Mouse (Mus musculus) midbrain, embryonic 13.5 days (tissue): ENCODE results near the gene Tmem120a. TPM values are rescaled to one million over a fixed set of nuclear protein-coding genes. Genes with fewer than 3 reads are reported as not detected.

ENCODE experiments used
- ATAC-seq: fragments of 200-750 bp; cut with Nextera tagmentation; 2 replicates; pipeline ENCODE4 v1.8.0; 2017; ENCODE audit warnings: mild to moderate bottlenecking, moderate TSS enrichment, moderate library complexity
- H3K27ac ChIP-seq: fragments of 300-500 bp; sonication (generic); 2 replicates; pipeline ENCODE4 v1.5.1; 2015; ENCODE audit warnings: inconsistent platforms, mild to moderate bottlenecking, moderate library complexity
- H3K27me3 ChIP-seq: fragments of 300-500 bp; sonication (generic); 2 replicates; pipeline ENCODE4 v1.6.1; 2015; ENCODE audit warnings: mild to moderate bottlenecking, inconsistent platforms
- H3K36me3 ChIP-seq: fragments of 300-500 bp; sonication (generic); 2 replicates; pipeline ENCODE4 v1.6.1; 2015; ENCODE audit warnings: mild to moderate bottlenecking, inconsistent platforms
- H3K4me1 ChIP-seq: fragments of 300-500 bp; sonication (generic); replicated peaks from 2 replicates; pipeline ENCODE4 v1.6.1; 2015; ENCODE audit warnings: inconsistent platforms
- H3K4me2 ChIP-seq: fragments of 300-500 bp; sonication (generic); replicated peaks from 2 replicates; pipeline ENCODE4 v1.6.1; 2015; ENCODE audit warnings: moderate library complexity, mild to moderate bottlenecking, inconsistent platforms
- H3K4me3 ChIP-seq: fragments of 300-500 bp; sonication (generic); replicated peaks from 2 replicates; pipeline ENCODE4 v1.5.1; 2015; ENCODE audit warnings: mild to moderate bottlenecking, inconsistent platforms
- H3K9ac ChIP-seq: fragments of 300-500 bp; sonication (generic); replicated peaks from 2 replicates; pipeline ENCODE4 v1.6.1; 2015; ENCODE audit warnings: mild to moderate bottlenecking, inconsistent platforms
- H3K9me3 ChIP-seq: fragments of 300-500 bp; sonication (generic); 2 replicates; pipeline ENCODE4 v1.6.1; 2016; ENCODE audit warnings: mild to moderate bottlenecking, inconsistent platforms
- WGBS: fragments of 180-500 bp; shearing (Covaris S2); methylation state at CpG from one replicate; pipeline ENCODE4 v1.1.7; 2015; 5-methylcytosine and 5-hydroxymethylcytosine counted together
- polyA plus RNA-seq: library from polyadenylated mRNA; unstranded; fragments of >200 nt; fragmentation: Nextera tagmentation; extraction: Ambion mirVana; gene quantifications from 2 replicates; pipeline ENCODE4 v1.2.1, GENCODE M21; 2015

Tmem120a gene
- polyA plus RNA-seq, 1 experiment from 2014 or later = 72.7 TPM

DNA sequence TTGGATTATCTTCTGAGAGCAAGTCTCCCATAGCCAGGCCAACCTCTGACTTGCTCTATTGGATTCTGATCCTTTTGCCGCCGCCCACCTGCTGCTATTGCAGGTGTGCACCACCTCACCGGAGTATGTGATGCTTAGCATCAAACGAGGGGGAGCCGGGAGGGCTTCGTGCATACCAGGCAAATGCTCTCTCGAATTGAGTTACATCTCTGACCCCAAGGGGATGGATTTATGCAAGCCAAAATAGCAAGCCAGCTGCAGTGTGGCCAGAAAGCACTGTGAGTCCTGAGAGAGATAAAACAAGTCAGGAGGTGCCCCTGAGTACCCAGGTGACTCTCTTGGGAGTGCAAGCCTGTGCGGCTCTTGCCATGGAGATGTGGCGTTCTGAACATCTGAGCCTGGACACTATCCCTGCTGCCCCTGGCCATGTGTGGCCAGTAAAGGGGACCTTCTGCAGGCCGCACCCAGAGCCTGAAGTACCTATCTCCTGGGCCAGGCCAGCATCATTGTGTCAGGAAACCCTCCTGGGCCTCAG is 24.6 kb downstream of the Tmem120a start:
- WGBS = 86% methylated on average over 10 of the region's 10 CpGs
- H3K27me3 ChIP-seq = no peaks in the 10 kb centered on the region
- H3K36me3 ChIP-seq = peaks cover 41% of the 10 kb centered on the region
- H3K9me3 ChIP-seq = no peaks in the 10 kb centered on the region
- no peak for ATAC-seq
- H3K27ac ChIP-seq = no peak overlapping the region
- H3K9ac ChIP-seq = no peak overlapping the region
- H3K4me3 ChIP-seq = no peak overlapping the region
- no peak overlapping the region for H3K4me2 ChIP-seq
- H3K4me1 ChIP-seq = peaks cover 17% of the 10 kb centered on the region

DNA sequence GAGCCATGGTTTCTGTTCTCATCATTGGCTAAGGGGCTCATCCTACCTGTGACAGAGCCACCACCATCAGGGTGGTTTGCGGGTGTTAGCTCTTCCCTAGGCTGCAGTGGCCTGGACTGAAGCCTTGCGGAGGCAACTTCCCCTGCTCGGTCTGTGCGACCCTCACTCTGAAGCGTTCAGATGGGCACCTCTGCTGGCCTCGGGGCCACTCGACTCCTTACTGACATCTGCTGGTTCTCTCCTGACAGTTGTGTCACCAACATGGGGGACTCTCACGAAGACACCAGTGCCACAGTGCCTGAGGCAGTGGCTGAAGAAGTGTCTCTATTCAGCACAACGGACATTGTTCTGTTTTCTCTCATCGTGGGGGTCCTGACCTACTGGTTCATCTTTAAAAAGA is 28.6 kb downstream of the Tmem120a start:
- H3K9me3 ChIP-seq = no peaks in the 10 kb centered on the region
- WGBS = 59% methylated on average over 10 of the region's 10 CpGs
- H3K4me2 ChIP-seq = no peak overlapping the region
- no peak overlapping the region for H3K27ac ChIP-seq
- H3K4me3 ChIP-seq = no peak overlapping the region
- peaks cover 8% of the 10 kb centered on the region for H3K4me1 ChIP-seq
- ATAC-seq = no peak
- no peak overlapping the region for H3K9ac ChIP-seq
- no peaks in the 10 kb centered on the region for H3K27me3 ChIP-seq
- peaks cover 42% of the 10 kb centered on the region for H3K36me3 ChIP-seq

DNA sequence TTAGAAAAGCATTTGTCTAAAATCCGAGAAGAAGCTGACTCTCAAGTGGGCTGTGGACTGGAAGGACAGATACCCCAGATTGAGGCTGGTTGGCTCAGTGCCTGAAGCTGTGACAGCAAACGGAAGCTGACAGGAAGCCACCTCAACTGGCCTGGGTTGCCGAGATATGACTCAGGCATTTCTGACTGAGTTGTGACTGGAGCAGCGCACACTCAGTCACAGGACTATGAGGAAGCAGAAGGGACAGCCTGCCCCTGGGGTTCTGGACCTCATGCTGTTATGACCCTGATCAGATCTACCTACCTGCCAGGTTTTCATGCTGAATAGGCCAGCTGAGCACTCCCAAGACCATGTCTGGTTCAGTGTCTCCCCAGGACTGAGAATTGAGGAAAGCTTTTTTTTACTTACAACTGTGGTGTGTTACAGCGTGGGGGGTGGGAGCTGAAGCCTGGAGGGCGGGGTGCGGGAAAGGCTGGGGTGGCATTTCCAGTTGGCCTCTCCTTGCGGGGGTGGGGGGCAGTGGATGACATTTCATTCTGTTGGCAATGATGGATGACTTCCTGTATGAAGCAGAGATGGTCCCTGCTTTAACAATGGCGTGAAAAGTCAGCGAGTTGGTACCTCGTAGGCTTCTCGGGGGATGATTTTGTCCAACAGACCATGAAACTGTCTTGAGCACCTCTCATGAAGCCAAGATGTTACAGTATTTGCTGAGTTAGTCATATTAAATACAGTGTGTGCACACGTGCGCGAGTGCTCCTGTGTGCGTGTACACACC is 30.6 kb downstream of the Tmem120a start:
- Histone ChIP-seq H3K27ac (no peak overlapping the region), H3K4me2 (no peak overlapping the region), H3K4me3 (no peak overlapping the region), H3K9me3 (no peaks in the 10 kb centered on the region), H3K36me3 (peaks cover 44% of the 10 kb centered on the region), H3K9ac (no peak overlapping the region), H3K27me3 (no peaks in the 10 kb centered on the region), H3K4me1 (peaks cover 8% of the 10 kb centered on the region)
- 86% methylated on average over 16 of the region's 16 CpGs for WGBS
- ATAC-seq = no peak

DNA sequence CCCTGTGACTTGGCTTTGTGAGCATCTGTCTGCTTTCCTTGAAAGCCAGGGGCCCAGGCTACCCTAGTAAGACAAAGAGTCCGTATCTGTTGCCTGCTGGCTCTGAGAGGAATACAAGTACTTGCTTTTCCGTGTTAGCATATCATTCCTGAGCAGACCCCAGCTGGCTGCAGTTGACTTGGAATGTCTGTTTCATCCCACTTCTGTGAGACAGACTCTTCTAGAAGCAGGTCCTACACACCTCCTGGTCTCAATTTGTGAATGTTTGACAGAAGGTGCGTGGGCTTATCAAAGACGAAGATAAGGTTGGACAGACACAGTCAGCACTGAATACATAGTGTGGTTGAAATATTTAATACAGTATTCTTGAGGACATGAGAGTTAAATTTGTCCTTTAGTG is 31.4 kb downstream of the Tmem120a start:
- no peak overlapping the region for H3K4me3 ChIP-seq
- ATAC-seq = no peak
- no peak overlapping the region for H3K4me2 ChIP-seq
- H3K27me3 ChIP-seq = no peaks in the 10 kb centered on the region
- H3K4me1 ChIP-seq = peaks cover 8% of the 10 kb centered on the region
- H3K27ac ChIP-seq = no peak overlapping the region
- H3K9me3 ChIP-seq = no peaks in the 10 kb centered on the region
- WGBS = 71% methylated on average over 4 of the region's 4 CpGs
- H3K9ac ChIP-seq = no peak overlapping the region
- peaks cover 43% of the 10 kb centered on the region for H3K36me3 ChIP-seq

DNA sequence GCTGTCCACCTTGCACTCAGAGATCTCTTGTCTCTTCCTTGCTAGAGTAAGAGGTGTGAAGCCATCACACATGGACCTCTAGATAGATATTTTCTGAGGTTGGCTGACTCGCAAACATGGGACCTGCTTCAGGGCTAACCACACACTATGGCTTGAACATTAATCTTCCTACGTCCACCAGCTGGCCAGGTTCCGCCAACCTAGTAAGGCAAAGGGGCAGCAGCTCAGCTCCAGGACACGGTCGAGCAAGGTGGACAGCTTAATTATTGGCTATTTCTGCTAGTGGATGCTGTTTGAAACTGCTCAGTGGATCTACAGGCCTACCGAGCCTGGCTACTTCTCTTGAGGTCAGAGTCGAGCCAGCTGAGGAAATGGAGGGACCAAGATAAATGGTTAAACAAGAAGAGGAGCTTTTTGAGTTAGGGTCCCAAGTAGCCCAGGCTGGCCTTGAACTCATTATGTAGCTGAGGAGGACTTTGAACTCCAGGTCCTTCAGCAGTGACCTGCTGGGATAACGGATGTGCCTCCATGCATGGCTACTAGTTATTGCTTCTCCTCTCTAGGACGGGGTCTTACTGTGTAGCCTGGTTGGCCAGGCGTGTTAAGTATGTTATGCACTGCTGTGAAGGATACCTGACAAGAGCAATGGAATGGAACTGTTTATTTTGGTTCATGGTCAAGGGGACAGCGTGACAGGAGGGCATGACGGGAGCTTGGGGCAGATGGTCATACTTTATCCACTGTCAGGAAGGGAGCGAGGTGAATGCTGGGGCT is 32.5 kb downstream of the Tmem120a start:
- Histone ChIP-seq H3K9me3 (no peaks in the 10 kb centered on the region), H3K4me1 (peaks cover 8% of the 10 kb centered on the region), H3K27ac (no peak overlapping the region), H3K9ac (no peak overlapping the region), H3K36me3 (peaks cover 43% of the 10 kb centered on the region), H3K4me3 (no peak overlapping the region), H3K4me2 (no peak overlapping the region), H3K27me3 (no peaks in the 10 kb centered on the region)
- ATAC-seq = no peak
- 92% methylated on average over 13 of the region's 13 CpGs for WGBS

DNA sequence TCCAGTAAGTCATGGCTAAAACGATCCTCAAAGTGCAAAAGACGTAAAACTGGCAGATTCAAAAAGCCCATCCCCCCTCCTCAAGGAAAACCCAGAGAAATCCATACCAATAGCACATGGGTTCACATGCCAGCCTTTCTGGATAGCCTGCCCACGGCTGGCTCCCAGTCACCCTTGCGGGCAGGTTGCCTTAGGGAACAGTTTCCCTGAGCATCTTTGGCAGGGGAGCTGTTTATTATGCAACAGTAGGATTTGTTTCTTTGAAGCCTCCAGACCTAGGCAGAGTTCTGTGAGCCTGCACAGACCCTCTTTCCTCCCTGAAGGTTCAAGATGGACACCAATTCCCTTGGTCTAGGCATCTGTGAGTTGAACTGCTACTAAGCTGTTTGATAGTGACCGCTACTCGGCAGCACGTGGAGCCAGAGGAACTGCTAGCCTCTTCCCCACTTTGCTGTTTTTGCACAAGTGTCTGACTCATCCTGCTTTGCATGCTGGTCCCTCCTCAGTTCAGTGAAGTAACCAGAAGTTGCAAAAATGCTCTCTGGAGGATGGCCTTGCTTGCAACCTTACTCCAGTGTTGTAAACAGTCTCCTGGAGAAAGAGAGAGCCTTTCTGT is 33.5 kb downstream of the Tmem120a start:
- WGBS = 90% methylated on average over 7 of the region's 7 CpGs
- H3K9ac ChIP-seq = no peak overlapping the region
- H3K36me3 ChIP-seq = peaks cover 37% of the 10 kb centered on the region
- no peak overlapping the region for H3K4me2 ChIP-seq
- no peak overlapping the region for H3K4me3 ChIP-seq
- peaks cover 8% of the 10 kb centered on the region for H3K4me1 ChIP-seq
- ATAC-seq = no peak
- no peaks in the 10 kb centered on the region for H3K9me3 ChIP-seq
- no peaks in the 10 kb centered on the region for H3K27me3 ChIP-seq
- H3K27ac ChIP-seq = no peak overlapping the region

DNA sequence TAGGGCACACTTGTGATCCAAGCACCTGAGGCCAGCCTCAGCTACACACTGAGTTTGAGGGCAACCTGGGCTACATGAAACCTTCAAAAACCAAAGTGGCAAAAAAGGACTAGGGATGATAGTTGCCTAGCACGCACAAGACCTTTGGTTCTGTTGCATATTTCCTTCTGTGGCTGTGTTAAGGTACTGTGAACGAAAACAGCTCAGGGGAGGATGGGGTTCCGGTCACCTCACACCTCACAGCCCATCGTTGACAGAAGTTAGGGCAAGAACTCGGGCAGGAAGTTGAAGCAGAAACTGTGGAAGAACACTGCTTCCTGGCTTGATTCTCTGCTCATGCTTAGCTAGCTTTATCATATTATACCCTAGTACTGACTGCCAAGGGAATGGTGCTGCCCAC is 34.5 kb downstream of the Tmem120a start:
- Histone ChIP-seq H3K4me1 (peaks cover 8% of the 10 kb centered on the region), H3K27me3 (no peaks in the 10 kb centered on the region), H3K4me3 (no peak overlapping the region), H3K9ac (no peak overlapping the region), H3K9me3 (no peaks in the 10 kb centered on the region), H3K27ac (no peak overlapping the region), H3K4me2 (no peak overlapping the region), H3K36me3 (peaks cover 33% of the 10 kb centered on the region)
- WGBS = 94% methylated on average over 5 of the region's 5 CpGs
- ATAC-seq = no peak

DNA sequence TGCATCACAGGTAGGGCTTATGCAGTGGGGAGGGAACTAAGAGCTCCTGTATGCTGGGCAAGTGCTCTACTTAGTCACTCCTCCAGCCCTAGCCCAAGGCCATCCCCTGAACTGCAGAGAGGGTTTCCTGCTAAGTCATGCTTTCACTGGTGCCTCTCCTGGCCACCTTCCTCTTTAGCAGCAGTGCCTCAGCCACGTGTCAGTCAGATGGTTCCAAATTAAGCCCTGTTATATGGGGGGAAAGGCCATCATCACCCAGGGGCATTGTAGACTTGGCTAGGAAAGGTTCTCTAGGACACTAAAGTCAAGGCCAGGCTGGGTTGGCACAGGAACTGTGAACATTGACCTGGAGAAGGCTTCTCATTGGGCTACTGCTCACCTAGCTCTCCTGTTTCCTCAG is 36.4 kb downstream of the Tmem120a start:
- H3K4me1 ChIP-seq = peaks cover 4% of the 10 kb centered on the region
- no peak for ATAC-seq
- H3K27ac ChIP-seq = no peak overlapping the region
- 57% methylated on average over 1 of the region's 1 CpGs for WGBS
- H3K36me3 ChIP-seq = peaks cover 35% of the 10 kb centered on the region
- H3K4me2 ChIP-seq = no peak overlapping the region
- no peaks in the 10 kb centered on the region for H3K27me3 ChIP-seq
- H3K9me3 ChIP-seq = no peaks in the 10 kb centered on the region
- H3K4me3 ChIP-seq = no peak overlapping the region
- no peak overlapping the region for H3K9ac ChIP-seq

DNA sequence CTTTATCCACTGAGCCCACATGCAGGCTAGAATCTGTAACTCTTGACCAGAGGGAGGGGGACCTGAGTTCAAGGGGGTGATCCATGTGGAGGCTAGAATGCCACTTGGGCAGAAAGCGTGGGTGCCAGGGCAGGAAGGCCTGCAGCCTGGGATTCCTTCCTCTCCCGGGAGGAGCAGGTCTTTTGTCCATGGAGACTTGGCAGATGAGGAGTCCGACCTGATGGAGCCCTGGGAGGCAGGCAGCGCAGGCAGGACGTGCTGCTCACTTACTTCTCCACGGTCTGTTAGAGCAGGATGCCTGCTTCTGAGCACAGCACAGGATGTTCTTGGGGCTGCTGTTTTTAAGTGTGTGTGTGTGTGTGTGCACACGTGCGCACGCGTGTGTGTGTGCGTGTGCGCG is 37.2 kb downstream of the Tmem120a start:
- no peak overlapping the region for H3K4me2 ChIP-seq
- no peaks in the 10 kb centered on the region; the same call in 1 of the 2 replicates for H3K4me1 ChIP-seq
- ATAC-seq = no peak
- H3K27ac ChIP-seq = no peak overlapping the region
- H3K4me3 ChIP-seq = no peak overlapping the region
- peaks cover 40% of the 10 kb centered on the region for H3K36me3 ChIP-seq
- no peaks in the 10 kb centered on the region for H3K9me3 ChIP-seq
- H3K9ac ChIP-seq = no peak overlapping the region
- H3K27me3 ChIP-seq = no peaks in the 10 kb centered on the region
- WGBS = 95% methylated on average over 13 of the region's 13 CpGs

DNA sequence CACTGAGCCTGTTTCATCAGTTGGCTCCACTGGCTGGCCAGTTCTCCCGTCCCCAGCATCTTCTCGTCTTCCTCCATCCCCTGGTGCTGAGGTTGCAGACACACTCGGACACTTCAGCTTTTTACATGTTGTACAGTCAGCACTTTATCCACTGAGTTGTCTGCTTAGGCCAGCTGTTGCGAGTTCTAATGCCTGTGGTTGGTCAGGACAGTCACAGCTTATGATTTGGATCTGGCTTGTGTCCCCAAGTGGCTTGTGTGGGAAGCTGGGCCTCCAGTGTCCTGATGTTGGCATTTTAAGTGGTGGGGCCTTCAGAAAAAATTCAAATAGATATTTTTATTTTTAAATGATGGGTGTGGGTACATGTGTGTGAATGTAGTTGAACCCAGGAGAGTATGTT is 38.9 kb downstream of the Tmem120a start:
- no peak overlapping the region for H3K4me2 ChIP-seq
- H3K4me3 ChIP-seq = no peak overlapping the region
- no peaks in the 10 kb centered on the region for H3K27me3 ChIP-seq
- peaks cover 47% of the 10 kb centered on the region for H3K36me3 ChIP-seq
- no peaks in the 10 kb centered on the region for H3K9me3 ChIP-seq
- WGBS = over 99% methylated on average over 4 of the region's 4 CpGs
- no peak overlapping the region for H3K9ac ChIP-seq
- H3K27ac ChIP-seq = no peak overlapping the region
- H3K4me1 ChIP-seq = no peaks in the 10 kb centered on the region; the same call in 1 of the 2 replicates
- no peak for ATAC-seq

DNA sequence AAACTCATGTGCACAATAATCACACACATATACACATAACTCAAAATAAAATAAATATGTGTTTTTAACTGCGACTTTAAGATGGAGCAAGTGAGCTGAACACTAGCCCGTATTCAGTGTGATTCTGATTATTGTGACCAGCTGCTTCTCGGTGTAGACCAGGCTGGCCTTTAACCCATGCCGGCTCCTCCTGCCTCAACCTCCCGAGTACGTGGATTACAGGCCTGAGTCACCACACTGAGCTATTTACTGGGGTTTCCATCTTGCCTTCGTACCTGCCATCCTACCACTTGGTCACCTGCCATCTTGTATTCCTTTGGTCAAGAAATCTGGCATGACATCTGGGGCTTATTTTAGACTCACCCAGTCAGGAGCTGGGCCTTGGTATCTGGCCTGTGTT is 40.8 kb downstream of the Tmem120a start:
- peaks cover 44% of the 10 kb centered on the region for H3K36me3 ChIP-seq
- H3K4me2 ChIP-seq = no peak overlapping the region
- no peak for ATAC-seq
- no peaks in the 10 kb centered on the region for H3K9me3 ChIP-seq
- H3K4me1 ChIP-seq = no peaks in the 10 kb centered on the region; the same call in 1 of the 2 replicates
- H3K4me3 ChIP-seq = no peak overlapping the region
- no peak overlapping the region for H3K27ac ChIP-seq
- no peak overlapping the region for H3K9ac ChIP-seq
- WGBS = 94% methylated on average over 7 of the region's 7 CpGs
- no peaks in the 10 kb centered on the region for H3K27me3 ChIP-seq

DNA sequence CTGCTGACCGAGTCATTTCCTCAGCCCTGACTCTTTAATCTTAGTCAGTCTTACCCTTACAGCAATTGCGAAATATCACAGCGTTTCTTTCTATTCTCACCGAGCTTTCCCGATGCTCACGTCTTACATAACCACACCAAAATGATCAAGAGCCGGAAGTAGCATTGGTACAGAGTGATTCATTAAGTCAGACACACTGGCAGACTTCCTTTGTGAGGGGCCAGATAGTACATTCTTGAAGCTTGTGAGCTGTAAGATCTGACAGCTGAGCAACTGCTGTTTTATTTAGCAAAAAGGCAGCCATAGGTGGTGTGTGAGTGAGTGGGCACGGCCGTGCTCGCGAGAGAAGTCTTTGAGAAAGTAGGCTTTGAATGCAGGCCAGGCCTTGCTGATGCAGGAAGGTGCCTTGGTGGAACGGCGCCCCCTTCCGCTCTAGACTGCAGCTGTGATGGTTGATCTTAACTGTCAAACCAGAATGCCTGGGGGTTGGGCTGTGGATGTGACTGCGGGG is 41.5 kb downstream of the Tmem120a start:
- no peak for ATAC-seq
- peaks cover 41% of the 10 kb centered on the region for H3K36me3 ChIP-seq

More for the DNA sequence above, 41.5 kb downstream of the Tmem120a start:
- Histone ChIP-seq H3K4me3 (no peak overlapping the region), H3K9ac (no peak overlapping the region), H3K4me2 (no peak overlapping the region), H3K27ac (no peak overlapping the region), H3K9me3 (no peaks in the 10 kb centered on the region), H3K27me3 (no peaks in the 10 kb centered on the region), H3K4me1 (no peaks in the 10 kb centered on the region; the same call in 1 of the 2 replicates)
- WGBS = 77% methylated on average over 15 of the region's 15 CpGs
